Mouse (Mus musculus) frontal cortex, postnatal 36 days (tissue): ENCODE data around the gene Upf1.

Experiments
- DNase-seq, 2 experiments: peaks; one replicate each; pipeline ENCODE4 v3.0.0; 2022; ENCODE audit warnings: low spot score in 2 of 2

The Upf1 gene

GRCm38 (mm10) chr8:70353194-70353817 is at the start of gene Upf1:
Gene Upf1 (minus strand): TSS chr8:70353278.
- DNase-seq, result peak; percentile 98 to 100

- DNase-seq, result no peak
Observed at GRCm38 (mm10) chr8:70397611-70398563, 44.8 kb upstream of the Upf1 start.

- DNase-seq, result no peak
Observed at GRCm38 (mm10) chr8:70396184-70396583, 43.1 kb upstream of the Upf1 start.

GRCm38 (mm10) chr8:70395649-70396048 is 42.6 kb upstream of the Upf1 start:
- DNase-seq, result no peak

- no peak for DNase-seq
Observed at GRCm38 (mm10) chr8:70394269-70394998, 41.4 kb upstream of the Upf1 start.

DNA sequence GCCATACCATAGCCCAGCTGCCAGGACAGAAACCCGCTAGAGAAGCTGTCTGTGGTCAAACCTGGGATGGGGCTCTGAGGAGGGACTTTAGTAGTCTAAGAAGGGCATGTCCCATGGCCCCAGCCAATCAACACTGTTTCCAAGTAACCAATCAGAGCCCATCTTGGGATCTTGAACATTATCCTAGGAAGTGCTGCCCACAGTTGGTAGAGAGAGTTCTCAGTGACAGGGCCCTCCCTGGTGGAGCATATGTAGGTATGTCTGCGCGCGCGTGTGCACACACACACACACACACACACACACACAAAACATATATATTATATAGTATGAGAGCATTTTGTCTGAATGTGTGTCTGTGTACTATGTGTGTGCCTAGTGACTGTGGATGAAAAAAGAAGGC is 40.0 kb upstream of the Upf1 start:
- no peak for DNase-seq

- DNase-seq, result no peak
Observed at GRCm38 (mm10) chr8:70389678-70390077, 36.6 kb upstream of the Upf1 start.

- DNase-seq, result peak; percentile 61 to 65
Observed at GRCm38 (mm10) chr8:70383287-70383686, 30.2 kb upstream of the Upf1 start.

GRCm38 (mm10) chr8:70380069-70380468 is 27.0 kb upstream of the Upf1 start:
- DNase-seq, result peak in 1 of 2 experiments; percentile 43

GRCm38 (mm10) chr8:70377049-70377448 is 24.0 kb upstream of the Upf1 start:
- DNase-seq, result no peak

DNA sequence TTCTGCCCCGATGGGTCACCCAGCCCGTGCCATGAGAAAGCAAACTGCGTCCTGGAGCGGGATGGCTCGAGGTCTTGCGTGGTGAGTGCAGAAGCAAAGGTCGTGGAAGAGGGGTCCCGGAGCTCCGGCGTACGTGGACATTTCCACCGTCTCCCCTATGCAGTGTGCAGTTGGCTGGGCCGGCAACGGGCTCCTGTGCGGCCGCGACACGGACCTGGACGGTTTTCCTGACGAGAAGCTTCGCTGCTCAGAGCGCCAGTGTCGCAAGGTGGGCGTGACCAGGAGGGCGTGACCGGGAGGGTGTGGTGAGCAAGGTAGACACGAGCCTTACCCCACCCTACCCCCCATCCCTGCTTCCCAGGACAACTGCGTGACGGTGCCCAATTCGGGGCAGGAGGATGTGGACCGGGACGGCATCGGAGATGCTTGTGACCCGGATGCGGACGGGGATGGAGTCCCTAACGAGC is 23.2 kb upstream of the Upf1 start:
- DNase-seq, result no peak

DNA sequence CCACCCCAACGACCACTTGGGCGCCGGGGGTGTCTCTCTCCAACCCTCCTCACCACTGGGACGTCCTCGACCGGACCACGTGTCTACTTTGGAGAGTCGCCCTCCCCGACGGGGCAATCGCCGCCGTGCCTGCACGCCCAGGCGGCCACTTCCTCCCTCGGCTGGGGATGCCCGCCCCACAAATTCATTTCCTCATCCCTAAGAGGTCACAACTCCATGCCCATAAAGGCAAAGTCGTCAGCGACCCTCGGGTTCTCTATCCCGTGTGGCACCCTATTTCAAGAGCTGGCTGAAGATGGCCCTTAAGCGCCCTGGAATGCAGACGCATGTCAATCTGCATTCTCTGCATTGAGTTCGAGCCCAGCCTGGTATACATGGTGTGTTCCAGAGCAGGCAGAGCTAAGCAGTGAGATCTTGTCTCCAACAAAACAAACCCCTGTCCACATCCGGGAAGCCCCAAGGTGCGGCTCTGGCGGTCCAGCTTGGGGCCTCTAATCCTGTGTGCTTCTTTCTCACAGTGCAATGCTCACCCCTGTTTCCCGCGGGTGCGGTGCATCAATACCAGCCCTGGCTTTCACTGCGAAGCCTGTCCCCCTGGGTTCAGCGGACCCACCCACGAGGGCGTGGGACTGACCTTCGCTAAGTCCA is 22.3 kb upstream of the Upf1 start:
- no peak for DNase-seq

- no peak for DNase-seq
Observed at GRCm38 (mm10) chr8:70374318-70374927, 21.3 kb upstream of the Upf1 start.

DNA sequence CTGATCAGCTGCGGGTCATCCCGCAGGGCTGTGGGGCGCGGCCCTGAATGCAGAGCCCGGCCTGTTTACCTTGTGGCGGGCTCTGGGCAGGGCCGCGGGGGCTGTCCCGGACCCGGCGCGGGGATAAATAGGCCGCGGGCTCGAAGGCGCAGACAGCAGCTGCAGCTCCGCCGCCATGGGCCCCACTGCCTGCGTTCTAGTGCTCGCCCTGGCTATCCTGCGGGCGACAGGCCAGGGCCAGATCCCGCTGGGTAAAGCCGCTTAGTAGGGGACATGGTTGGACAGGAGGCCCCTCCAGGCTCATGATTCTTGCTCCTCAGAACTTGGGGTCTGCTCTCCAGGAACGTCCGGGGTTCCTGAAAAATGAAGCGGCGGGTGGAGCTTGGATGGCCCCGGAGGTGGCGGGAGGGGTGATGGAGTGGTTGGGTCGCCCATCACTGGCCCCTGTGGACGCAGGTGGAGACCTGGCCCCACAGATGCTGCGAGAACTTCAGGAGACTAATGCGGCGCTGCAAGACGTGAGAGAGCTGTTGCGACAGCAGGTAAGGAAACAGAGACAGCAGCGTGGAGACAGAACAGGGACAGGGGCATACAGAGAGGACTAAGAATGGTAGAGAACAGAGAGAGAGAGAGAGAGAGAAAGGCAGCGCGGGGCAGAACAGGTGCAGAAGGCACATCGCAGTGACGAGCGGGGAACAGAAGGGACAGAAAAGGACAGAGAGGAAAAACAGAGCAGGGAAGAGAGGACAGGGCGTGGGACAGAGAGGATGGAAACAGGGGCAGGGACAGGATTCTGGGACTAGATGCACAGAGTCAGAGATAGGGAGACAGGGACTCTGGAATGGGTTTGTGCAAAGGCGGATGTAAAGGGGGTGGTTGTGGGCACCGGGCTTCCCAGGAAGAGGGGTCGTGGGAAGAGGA is 20.6 kb upstream of the Upf1 start, which contains the start of gene Comp:
Comp (plus strand) TSS at position 162 of the 921 bp plus-strand sequence.
- no peak for DNase-seq

DNA sequence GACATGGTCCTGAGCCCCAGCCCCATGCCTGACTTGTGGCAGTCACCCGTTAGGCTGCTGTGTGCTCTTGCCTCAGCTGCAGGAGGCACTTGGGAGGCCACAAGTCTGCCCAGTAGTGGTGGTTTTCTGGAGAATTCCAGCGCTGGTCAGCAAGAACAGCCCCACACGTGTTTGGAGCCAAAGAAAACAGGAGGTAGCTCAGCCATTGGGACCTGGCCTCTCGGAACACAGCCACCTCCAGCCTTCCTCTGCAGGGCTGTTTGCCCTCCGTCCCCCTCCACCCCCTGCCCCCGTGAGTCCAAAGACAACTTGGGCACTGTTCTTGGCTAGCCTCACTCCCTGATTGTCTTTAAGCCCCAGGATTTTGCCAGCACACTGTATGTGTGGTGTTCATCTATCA is 18.9 kb upstream of the Upf1 start:
- DNase-seq, result no peak

- no peak for DNase-seq
Observed at GRCm38 (mm10) chr8:70370476-70370875, 17.4 kb upstream of the Upf1 start.

DNA sequence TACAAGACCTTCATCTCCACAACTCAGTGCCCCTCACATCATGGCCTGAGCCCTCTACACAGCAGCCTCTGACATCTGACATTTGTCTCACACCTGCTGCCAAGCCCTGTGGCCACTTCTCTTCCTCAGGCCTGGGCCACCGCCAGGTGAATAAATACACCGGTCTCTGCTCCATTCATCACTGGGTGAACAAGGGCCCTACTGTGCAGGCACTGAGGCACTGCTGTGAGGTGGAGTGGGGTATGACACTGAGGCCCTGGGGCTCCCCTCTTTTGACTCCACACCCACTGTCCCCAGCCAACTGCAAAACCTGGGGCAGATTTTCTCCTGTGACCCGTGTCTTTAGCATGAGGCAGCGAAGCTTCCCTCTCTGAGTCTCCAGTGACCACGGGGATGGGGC is 13.5 kb upstream of the Upf1 start:
- DNase-seq, result no peak

- DNase-seq, result no peak
Observed at GRCm38 (mm10) chr8:70364066-70364465, 11.0 kb upstream of the Upf1 start.

DNA sequence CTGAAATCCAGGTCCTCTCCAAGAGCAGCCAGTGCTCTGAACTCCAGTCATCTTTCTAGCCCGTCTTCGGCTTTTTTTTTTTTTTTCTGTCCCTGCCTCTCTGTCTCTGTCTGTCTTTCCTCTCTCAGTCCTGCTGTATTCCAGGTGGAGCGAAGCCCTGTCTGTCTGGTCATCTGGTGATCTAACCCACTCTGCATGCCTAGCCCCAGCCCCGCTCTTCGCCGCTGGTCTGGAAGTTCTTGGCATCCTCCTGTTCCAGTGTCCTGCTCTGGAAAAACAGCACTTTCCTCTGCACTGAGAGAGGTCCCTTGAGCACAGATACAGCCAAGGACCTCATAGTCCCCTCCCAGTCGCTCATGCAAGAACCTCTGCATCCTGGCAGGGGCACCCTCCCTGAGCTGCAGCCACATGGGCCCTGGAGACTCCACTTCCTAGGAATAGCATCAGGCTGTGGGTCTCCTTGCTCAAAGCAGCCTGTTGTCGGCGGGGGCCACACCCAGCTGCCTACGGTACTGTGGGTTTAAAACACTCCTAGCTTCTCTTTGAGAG is 8.5 kb upstream of the Upf1 start:
- DNase-seq, result no peak

- DNase-seq, result no peak
Observed at GRCm38 (mm10) chr8:70360769-70361168, 7.7 kb upstream of the Upf1 start.
